Mouse (Mus musculus): ENCODE measurements at regions not wholly inside any gene's neighbourhood (a gene's known extent, or its start where the extent isn't known, plus 50 kb on each side); places are given as distances from the start of the nearest gene placed in this dataset.

GRCm38 (mm10) chr4:95450286-95450685, 107.0 kb upstream of the Fggy start:
- Histone ChIP-seq H3K4me3 (no peak overlapping the region), H3K9ac (ENCODE audit: low read depth, low read length) (no peak overlapping the region), H3K27ac (no peak overlapping the region), H3K79me2 (replicated peaks; ENCODE audit: control insufficient read depth, insufficient read depth, low read length) (no peaks in the 10 kb centered on the region), H3K27me3 (ENCODE audit: control insufficient read depth, insufficient read depth, low read length) (no peaks in the 10 kb centered on the region), H3K36me3 (ENCODE audit: control insufficient read depth, insufficient read depth, low read length) (no peaks in the 10 kb centered on the region), H3K4me1 (ENCODE audit: control insufficient read depth, insufficient read depth, low read length) (no peaks in the 10 kb centered on the region)
- intact Hi-C loops (cut with DNase I), result loop anchor here (10.0 kb wide), 1 partner anchor 165 kb away; no protein-coding TSS in a partner anchor
- WGBS, result 96% methylated on average over 1 of the region's 1 CpGs
- no peak for TF ChIP-seq EP300 (IDR thresholded peaks at IDR 0.05; ENCODE audit: insufficient read depth, low read depth, low read length)
- no peak for TF ChIP-seq CTCF (IDR thresholded peaks at IDR 0.05)
- no peak for TF ChIP-seq POLR2A (IDR thresholded peaks at IDR 0.05; ENCODE audit: insufficient read depth, low read depth, low read length)
- DNase-seq, result no peak

GRCm38 (mm10) chr4:95451831-95452230, 105.5 kb upstream of the Fggy start:
- H3K36me3 ChIP-seq (ENCODE audit: control insufficient read depth, insufficient read depth, low read length), result no peaks in the 10 kb centered on the region
- TF ChIP-seq POLR2A (IDR thresholded peaks at IDR 0.05; ENCODE audit: insufficient read depth, low read depth, low read length), result no peak
- no peak overlapping the region for H3K4me3 ChIP-seq
- no peak for DNase-seq
- intact Hi-C loops (cut with DNase I), result loop anchor here (10.0 kb wide), 1 partner anchor 163 kb away; no protein-coding TSS in a partner anchor
- H3K9ac ChIP-seq (ENCODE audit: low read depth, low read length), result no peak overlapping the region
- H3K27me3 ChIP-seq (ENCODE audit: control insufficient read depth, insufficient read depth, low read length), result no peaks in the 10 kb centered on the region
- 87% methylated on average over 3 of the region's 3 CpGs for WGBS
- no peak overlapping the region for H3K27ac ChIP-seq
- no peaks in the 10 kb centered on the region for H3K4me1 ChIP-seq (ENCODE audit: control insufficient read depth, insufficient read depth, low read length)
- H3K79me2 ChIP-seq (replicated peaks; ENCODE audit: control insufficient read depth, insufficient read depth, low read length), result no peaks in the 10 kb centered on the region

- DNase-seq, result no peak
- TF ChIP-seq POLR2A (IDR thresholded peaks at IDR 0.05; ENCODE audit: insufficient read depth, low read depth, low read length), result no peak
- TF ChIP-seq EP300 (IDR thresholded peaks at IDR 0.05; ENCODE audit: insufficient read depth, low read depth, low read length), result no peak
- TF ChIP-seq CTCF (IDR thresholded peaks at IDR 0.05), result no peak
- Histone ChIP-seq H3K27ac (no peak overlapping the region), H3K36me3 (ENCODE audit: control insufficient read depth, insufficient read depth, low read length) (no peaks in the 10 kb centered on the region), H3K4me3 (no peak overlapping the region), H3K27me3 (ENCODE audit: control insufficient read depth, insufficient read depth, low read length) (no peaks in the 10 kb centered on the region), H3K4me1 (ENCODE audit: control insufficient read depth, insufficient read depth, low read length) (no peaks in the 10 kb centered on the region), H3K79me2 (replicated peaks; ENCODE audit: control insufficient read depth, insufficient read depth, low read length) (no peaks in the 10 kb centered on the region), H3K9ac (ENCODE audit: low read depth, low read length) (no peak overlapping the region)
- WGBS, result 33% methylated on average over 1 of the region's 1 CpGs
- intact Hi-C loops (cut with DNase I), result loop anchor here (10.0 kb wide), 1 partner anchor 158 kb away; no protein-coding TSS in a partner anchor
Measured at GRCm38 (mm10) chr4:95456318-95456717, 101.0 kb upstream of the Fggy start.

- Histone ChIP-seq H3K9ac (ENCODE audit: low read depth, low read length) (no peak overlapping the region), H3K36me3 (ENCODE audit: control insufficient read depth, insufficient read depth, low read length) (no peaks in the 10 kb centered on the region), H3K79me2 (replicated peaks; ENCODE audit: control insufficient read depth, insufficient read depth, low read length) (no peaks in the 10 kb centered on the region), H3K27ac (no peak overlapping the region), H3K4me1 (ENCODE audit: control insufficient read depth, insufficient read depth, low read length) (no peaks in the 10 kb centered on the region), H3K4me3 (no peak overlapping the region), H3K27me3 (ENCODE audit: control insufficient read depth, insufficient read depth, low read length) (no peaks in the 10 kb centered on the region)
- TF ChIP-seq CTCF (IDR thresholded peaks at IDR 0.05), result no peak
- no peak for TF ChIP-seq POLR2A (IDR thresholded peaks at IDR 0.05; ENCODE audit: insufficient read depth, low read depth, low read length)
- TF ChIP-seq EP300 (IDR thresholded peaks at IDR 0.05; ENCODE audit: insufficient read depth, low read depth, low read length), result no peak
- WGBS, result 74% methylated on average over 5 of the region's 5 CpGs
- no peak for DNase-seq
- intact Hi-C loops (cut with DNase I), result loop anchor here (10.0 kb wide), 1 partner anchor 158 kb away; no protein-coding TSS in a partner anchor
Measured at GRCm38 (mm10) chr4:95456943-95457342, 100.4 kb upstream of the Fggy start.

GRCm38 (mm10) chr4:95462476-95462875, 94.8 kb upstream of the Fggy start:
- no peaks in the 10 kb centered on the region for H3K79me2 ChIP-seq (replicated peaks; ENCODE audit: control insufficient read depth, insufficient read depth, low read length)
- DNase-seq, result peak in 1 of 2 experiments; percentile 20
- TF ChIP-seq CTCF (IDR thresholded peaks at IDR 0.05) (no peak), EP300 (IDR thresholded peaks at IDR 0.05; ENCODE audit: insufficient read depth, low read depth, low read length) (no peak), POLR2A (IDR thresholded peaks at IDR 0.05; ENCODE audit: insufficient read depth, low read depth, low read length) (no peak)
- H3K4me1 ChIP-seq (ENCODE audit: control insufficient read depth, insufficient read depth, low read length), result peaks cover 4% of the 10 kb centered on the region
- H3K27ac ChIP-seq, result no peak overlapping the region
- intact Hi-C loops (cut with DNase I), result no loop called here
- H3K36me3 ChIP-seq (ENCODE audit: control insufficient read depth, insufficient read depth, low read length), result no peaks in the 10 kb centered on the region
- no peak overlapping the region for H3K9ac ChIP-seq (ENCODE audit: low read depth, low read length)
- no peaks in the 10 kb centered on the region for H3K27me3 ChIP-seq (ENCODE audit: control insufficient read depth, insufficient read depth, low read length)
- H3K4me3 ChIP-seq, result no peak overlapping the region
- WGBS, result 42% methylated on average over 3 of the region's 3 CpGs

- peak overlapping the region; percentile 1; the same call in 1 of the 2 replicates for H3K27ac ChIP-seq
- no peak for TF ChIP-seq CTCF (IDR thresholded peaks at IDR 0.05)
- no peak for TF ChIP-seq EP300 (IDR thresholded peaks at IDR 0.05; ENCODE audit: insufficient read depth, low read depth, low read length)
- no peak for TF ChIP-seq POLR2A (IDR thresholded peaks at IDR 0.05; ENCODE audit: insufficient read depth, low read depth, low read length)
- intact Hi-C loops (cut with DNase I), result no loop called here
Measured at GRCm38 (mm10) chr4:95463082-95463825, 94.1 kb upstream of the Fggy start.

More at GRCm38 (mm10) chr4:95463082-95463825, 94.1 kb upstream of the Fggy start:
- H3K36me3 ChIP-seq (ENCODE audit: control insufficient read depth, insufficient read depth, low read length), result no peaks in the 10 kb centered on the region
- DNase-seq, result peak; percentile 52 to 67
- 70% methylated on average over 8 of the region's 8 CpGs for WGBS
- H3K79me2 ChIP-seq (replicated peaks; ENCODE audit: control insufficient read depth, insufficient read depth, low read length), result no peaks in the 10 kb centered on the region
- no peak overlapping the region for H3K4me3 ChIP-seq
- no peaks in the 10 kb centered on the region for H3K27me3 ChIP-seq (ENCODE audit: control insufficient read depth, insufficient read depth, low read length)
- H3K9ac ChIP-seq (ENCODE audit: low read depth, low read length), result no peak overlapping the region
- H3K4me1 ChIP-seq (ENCODE audit: control insufficient read depth, insufficient read depth, low read length), result peaks cover 4% of the 10 kb centered on the region
